Mouse (Mus musculus) lung, adult 2 months (tissue): ENCODE measurements around the gene Npnt. TPM values are rescaled to one million over a fixed set of nuclear protein-coding genes. Genes with fewer than 3 reads are reported as not detected.

Experiments
- DNase-seq: peaks from one replicate; pipeline ENCODE4 v3.0.0; 2022
- H3K4me1 ChIP-seq: fragments of 200-500 bp; 2 replicates; pipeline ENCODE4 v1.6.1; 2011; ENCODE audit warnings: low read length; ENCODE audit not compliant: control insufficient read depth, insufficient read depth
- H3K4me3 ChIP-seq: fragments of 200-500 bp; replicated peaks from 2 replicates; pipeline ENCODE3; 2011; ENCODE audit warnings: low read depth, mild to moderate bottlenecking, control low read depth, low read length; ENCODE audit errors: extremely low read depth
- CTCF ChIP-seq: fragments of 200-500 bp; IDR thresholded peaks from 2 replicates; pipeline ENCODE4 v1.5.1; 2011; ENCODE audit warnings: mild to moderate bottlenecking, low read length, control low read depth; ENCODE audit not compliant: insufficient read depth
- POLR2A ChIP-seq: fragments of 200-500 bp; IDR thresholded peaks from 2 replicates; pipeline ENCODE4 v1.6.1; 2011; ENCODE audit warnings: low read depth, mild to moderate bottlenecking, control low read depth, low read length, borderline replicate concordance; ENCODE audit errors: extremely low read depth
- WGBS: fragments of 180-500 bp; shearing (Covaris S2); methylation state at CpG from one replicate; pipeline ENCODE4 v1.1.7; 2018; 5-methylcytosine and 5-hydroxymethylcytosine counted together
- polyA plus RNA-seq: library from polyadenylated mRNA; depleted of rRNA; stranded (reverse); fragments of >200 nt; gene quantifications from 2 replicates; pipeline ENCODE4 v1.2.3, GENCODE M21; 2012

Npnt gene
- polyA plus RNA-seq, 1 experiment, result 498 TPM

- TF ChIP-seq CTCF (no peak), POLR2A (no peak)
- Histone ChIP-seq H3K4me1 (no peaks in the 10 kb centered on the region), H3K4me3 (no peak overlapping the region)
- WGBS, result 79% methylated on average over 2 of the region's 2 CpGs
- no peak for DNase-seq
Measured at GRCm38 (mm10) chr3:132912420-132912819, 37.7 kb downstream of the Npnt start.

GRCm38 (mm10) chr3:132911716-132912115 is 38.4 kb downstream of the Npnt start:
- no peak overlapping the region for H3K4me3 ChIP-seq
- 47% methylated on average over 4 of the region's 4 CpGs for WGBS

GRCm38 (mm10) chr3:132910727-132911126 is 39.4 kb downstream of the Npnt start:
- 81% methylated on average over 5 of the region's 5 CpGs for WGBS
- Histone ChIP-seq H3K4me3 (no peak overlapping the region), H3K4me1 (no peaks in the 10 kb centered on the region)
- TF ChIP-seq CTCF (no peak), POLR2A (no peak)
- DNase-seq, result no peak

More at GRCm38 (mm10) chr3:132911716-132912115, 38.4 kb downstream of the Npnt start:
- no peaks in the 10 kb centered on the region for H3K4me1 ChIP-seq
- no peak for TF ChIP-seq POLR2A
- TF ChIP-seq CTCF, result no peak
- DNase-seq, result no peak

GRCm38 (mm10) chr3:132909736-132910135 is 40.4 kb downstream of the Npnt start:
- TF ChIP-seq POLR2A, result no peak
- TF ChIP-seq CTCF, result no peak
- H3K4me3 ChIP-seq, result no peak overlapping the region
- WGBS, result 37% methylated on average over 12 of the region's 12 CpGs
- H3K4me1 ChIP-seq, result no peaks in the 10 kb centered on the region
- no peak for DNase-seq

- Histone ChIP-seq H3K4me1 (no peaks in the 10 kb centered on the region), H3K4me3 (no peak overlapping the region)
- 87% methylated on average over 8 of the region's 8 CpGs for WGBS
- no peak for DNase-seq
- TF ChIP-seq POLR2A (no peak), CTCF (no peak)
Measured at GRCm38 (mm10) chr3:132907506-132908203, 42.4 kb downstream of the Npnt start.

GRCm38 (mm10) chr3:132905224-132905930 is 44.7 kb downstream of the Npnt start:
- 68% methylated on average over 7 of the region's 7 CpGs for WGBS
- Histone ChIP-seq H3K4me1 (no peaks in the 10 kb centered on the region), H3K4me3 (no peak overlapping the region)
- no peak for DNase-seq
- no peak for TF ChIP-seq CTCF
- TF ChIP-seq POLR2A, result no peak

GRCm38 (mm10) chr3:132903386-132903785 is 46.7 kb downstream of the Npnt start:
- DNase-seq, result no peak
- Histone ChIP-seq H3K4me3 (no peak overlapping the region), H3K4me1 (no peaks in the 10 kb centered on the region)
- 94% methylated on average over 11 of the region's 11 CpGs for WGBS
- TF ChIP-seq CTCF, result no peak
- no peak for TF ChIP-seq POLR2A

- no peak for DNase-seq
- WGBS, result 92% methylated on average over 5 of the region's 5 CpGs
- Histone ChIP-seq H3K4me3 (no peak overlapping the region), H3K4me1 (no peaks in the 10 kb centered on the region)
- no peak for TF ChIP-seq POLR2A
- no peak for TF ChIP-seq CTCF
Measured at GRCm38 (mm10) chr3:132902921-132903320, 47.2 kb downstream of the Npnt start.

- Histone ChIP-seq H3K4me3 (no peak overlapping the region), H3K4me1 (no peaks in the 10 kb centered on the region)
- DNase-seq, result no peak
- no peak for TF ChIP-seq CTCF
- TF ChIP-seq POLR2A, result no peak
- WGBS, result 73% methylated on average over 6 of the region's 6 CpGs
Measured at GRCm38 (mm10) chr3:132902206-132902605, 47.9 kb downstream of the Npnt start.

- no peak for DNase-seq
- WGBS, result 86% methylated on average over 4 of the region's 4 CpGs
- TF ChIP-seq CTCF (no peak), POLR2A (no peak)
Measured at GRCm38 (mm10) chr3:132897891-132898290, 52.2 kb downstream of the Npnt start.

More at GRCm38 (mm10) chr3:132897891-132898290, 52.2 kb downstream of the Npnt start:
- H3K4me1 ChIP-seq, result no peaks in the 10 kb centered on the region
- no peak overlapping the region for H3K4me3 ChIP-seq
